ENCODE assay signal across 17 mouse cellular contexts in genomic region chr4:129225315-129225714, GRCm38 (mm10). TPM values are rescaled to one million over a fixed set of nuclear protein-coding genes. Genes with fewer than 3 reads are reported as not detected.
A peak's percentile ranks its signal among the peaks of the same experiment; 100 is the strongest.
DNase-seq lines count a peak whose midpoint lies in the region; ATAC-seq and TF ChIP-seq lines count a peak whose summit lies in the region.
"Had no signal": no experiment of that assay in that cellular context is flagged by ENCODE, and none has a peak within 500 bp of the region (broad histone marks: within the 10 kb centered on the region; RNA-seq: fewer than 3 reads in every experiment).

No protein-coding gene starts in this region.

- H3K36me3 ChIP-seq in E14TG2a.4 (ENCODE audit: insufficient read depth, low read length), result peaks cover 62% of the 10 kb centered on the region
- H3K36me3 ChIP-seq in midbrain, embryonic 15.5 days (replicated peaks), result peaks cover 6% of the 10 kb centered on the region; the same call in 1 of the 2 replicates
- H3K36me3 ChIP-seq in limb, embryonic 10.5 days, result peaks cover 34% of the 10 kb centered on the region

- no peak for ATAC-seq in cerebellum, adult (ENCODE audit: insufficient number of reproducible peaks, low FRiP score, low TSS enrichment)
- ATAC-seq in midbrain, embryonic 15.5 days (replicated peaks), result no peak
- ATAC-seq: CD4-positive, CD25-positive, alpha-beta regulatory T cell, adult 4 months; inflammation-experienced regulatory T-cells, adult 6 months; liver, postnatal 0 days had no signal

- H3K4me1 ChIP-seq in E14TG2a.4 (replicated peaks; ENCODE audit: low read depth, low read length), result peaks cover 98% of the 10 kb centered on the region
- peaks cover 45% of the 10 kb centered on the region for H3K4me1 ChIP-seq in midbrain, embryonic 15.5 days
- peaks cover 56% of the 10 kb centered on the region for H3K4me1 ChIP-seq in limb, embryonic 10.5 days

- H3K9ac ChIP-seq in midbrain, embryonic 15.5 days, result no peak overlapping the region
- H3K9ac ChIP-seq: limb, embryonic 15.5 days; liver, postnatal 0 days; stomach, embryonic 15.5 days had no signal

- H3K27me3 ChIP-seq in E14TG2a.4 (ENCODE audit: insufficient read depth, low read length), result no peaks in the 10 kb centered on the region
- H3K27me3 ChIP-seq in midbrain, embryonic 15.5 days (replicated peaks), result no peaks in the 10 kb centered on the region
- H3K27me3 ChIP-seq in limb, embryonic 10.5 days (ENCODE audit: low read depth, poor library complexity, severe bottlenecking), result peaks cover 86% of the 10 kb centered on the region
- H3K27me3 ChIP-seq: limb, embryonic 15.5 days; stomach, embryonic 15.5 days had no signal

- peak overlapping the region; percentile 79 for H3K4me3 ChIP-seq in E14TG2a.4 (replicated peaks; ENCODE audit: low read length)
- no peak overlapping the region for H3K4me3 ChIP-seq in midbrain, embryonic 15.5 days
- H3K4me3 ChIP-seq in limb, embryonic 10.5 days, result no peak overlapping the region
- H3K4me3 ChIP-seq: limb, embryonic 15.5 days; megakaryocyte, embryonic 14.5 days; stomach, embryonic 15.5 days had no signal

- no peak overlapping the region for H3K27ac ChIP-seq in midbrain, embryonic 15.5 days
- no peak overlapping the region for H3K27ac ChIP-seq in limb, embryonic 10.5 days
- H3K27ac ChIP-seq: limb, embryonic 15.5 days; stomach, embryonic 15.5 days had no signal

- DNase-seq in cerebellum, adult 11 months, result peak; percentile 41
- peak; percentile 52 to 57 for DNase-seq in cerebellum, postnatal 25 days
- DNase-seq in limb, embryonic 10.5 days (ENCODE audit: low spot score), result no peak
- no peak for DNase-seq in spleen, adult 12 weeks (ENCODE audit: low spot score)
- no peak for DNase-seq in urinary bladder, postnatal 25 days (ENCODE audit: low spot score)
- DNase-seq: gastrocnemius, postnatal 14 days; heart, postnatal 10 days; liver, postnatal 0 days; lung, postnatal 14 days had no signal

- 0 out of 2 replicates have a peak overlapping the region, but pooled peaks have one; percentile 66 for H3K4me2 ChIP-seq in midbrain, embryonic 15.5 days
- H3K4me2 ChIP-seq: limb, embryonic 15.5 days; stomach, embryonic 15.5 days had no signal

- no peaks in the 10 kb centered on the region for H3K9me3 ChIP-seq in E14TG2a.4 (ENCODE audit: low read length)
- H3K9me3 ChIP-seq in midbrain, embryonic 15.5 days, result no peaks in the 10 kb centered on the region
- no peaks in the 10 kb centered on the region for H3K9me3 ChIP-seq in limb, embryonic 10.5 days (replicated peaks)
- H3K9me3 ChIP-seq: limb, embryonic 15.5 days; stomach, embryonic 15.5 days had no signal

- no peak for TF ChIP-seq CTCF in E14TG2a.4 (conservative IDR thresholded peaks at IDR 0.05; ENCODE audit: low read length)

- WGBS in midbrain, embryonic 15.5 days, result 94% methylated on average over 12 of the region's 12 CpGs
- WGBS in limb, embryonic 10.5 days, result 98% methylated on average over 12 of the region's 12 CpGs

RNA-seq across cellular contexts. Expression of gene Yars, which starts 35.8 kb away (rescaled TPM):
- 114 and 116 TPM in 2 replicates for polyA plus RNA-seq in midbrain, embryonic 15.5 days (2015; fragmentation: Nextera tagmentation; extraction: Ambion mirVana)
- polyA plus RNA-seq in limb, embryonic 10.5 days (2016; fragmentation: Nextera tagmentation; extraction: Ambion mirVana), result 98.9 and 103 TPM in 2 replicates

RNA-seq across cellular contexts. Expression of gene S100pbp, which starts 35.8 kb away (rescaled TPM):
- polyA plus RNA-seq in midbrain, embryonic 15.5 days (2015; fragmentation: Nextera tagmentation; extraction: Ambion mirVana), result 21.8 and 24.4 TPM in 2 replicates
- polyA plus RNA-seq in limb, embryonic 10.5 days (2016; fragmentation: Nextera tagmentation; extraction: Ambion mirVana), result 29.7 and 34.5 TPM in 2 replicates

RNA-seq across cellular contexts. Expression of gene C77080, which starts 35.9 kb away (rescaled TPM):
- 9.4 and 9.7 TPM in 2 replicates for polyA plus RNA-seq in midbrain, embryonic 15.5 days (2015; fragmentation: Nextera tagmentation; extraction: Ambion mirVana)
- polyA plus RNA-seq in limb, embryonic 10.5 days (2016; fragmentation: Nextera tagmentation; extraction: Ambion mirVana), result 4.0 and 4.1 TPM in 2 replicates

Comparison
In these comparisons a context has a peak if more than half of its experiments do, and no peak if none do; other contexts are left out.
1. DNase-seq: peak in cerebellum, adult 11 months (single experiment) and cerebellum, postnatal 25 days (2 of 2); none in limb, embryonic 10.5 days (single experiment), spleen, adult 12 weeks (single experiment) and urinary bladder, postnatal 25 days (single experiment).